Mouse (Mus musculus): Measurements from ENCODE around the gene Mrgprf.
A peak's percentile ranks its signal among the peaks of the same experiment; 100 is the strongest.

Gene Mrgprf

DNA sequence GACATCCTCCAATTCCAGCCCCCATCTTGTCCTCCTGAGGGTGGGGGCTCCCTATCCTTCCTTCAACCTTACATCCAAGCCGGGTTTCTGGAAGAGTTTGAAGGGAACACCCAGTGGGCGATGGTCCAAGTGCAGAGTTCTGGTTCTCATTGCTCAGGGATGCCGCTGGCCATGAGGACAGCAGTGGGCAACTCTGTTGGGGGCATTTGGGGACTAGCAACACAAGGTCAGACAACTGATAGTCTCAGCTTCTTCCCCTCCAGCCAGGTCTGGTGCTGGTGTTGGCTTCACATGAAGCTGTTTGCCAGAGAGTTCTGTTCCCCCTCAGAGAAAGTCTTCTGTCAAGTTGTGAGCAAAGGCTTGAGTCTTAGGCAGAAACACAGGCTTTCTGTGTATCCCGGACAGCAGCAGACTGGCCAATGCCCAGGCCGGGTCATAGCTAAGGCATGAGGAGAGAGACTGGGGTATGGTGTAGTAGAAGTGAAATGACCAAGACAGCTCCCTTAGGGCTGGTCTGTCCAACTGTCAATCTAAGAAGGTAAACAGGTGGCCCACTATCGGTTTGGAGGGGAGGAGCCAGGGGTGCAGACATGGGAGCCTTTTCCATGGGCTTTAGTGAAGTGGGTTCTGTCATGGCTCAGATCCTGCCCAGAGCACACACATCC, 845 bp downstream of the Mrgprf start:
- DNase-seq: peak; percentile 84

DNA sequence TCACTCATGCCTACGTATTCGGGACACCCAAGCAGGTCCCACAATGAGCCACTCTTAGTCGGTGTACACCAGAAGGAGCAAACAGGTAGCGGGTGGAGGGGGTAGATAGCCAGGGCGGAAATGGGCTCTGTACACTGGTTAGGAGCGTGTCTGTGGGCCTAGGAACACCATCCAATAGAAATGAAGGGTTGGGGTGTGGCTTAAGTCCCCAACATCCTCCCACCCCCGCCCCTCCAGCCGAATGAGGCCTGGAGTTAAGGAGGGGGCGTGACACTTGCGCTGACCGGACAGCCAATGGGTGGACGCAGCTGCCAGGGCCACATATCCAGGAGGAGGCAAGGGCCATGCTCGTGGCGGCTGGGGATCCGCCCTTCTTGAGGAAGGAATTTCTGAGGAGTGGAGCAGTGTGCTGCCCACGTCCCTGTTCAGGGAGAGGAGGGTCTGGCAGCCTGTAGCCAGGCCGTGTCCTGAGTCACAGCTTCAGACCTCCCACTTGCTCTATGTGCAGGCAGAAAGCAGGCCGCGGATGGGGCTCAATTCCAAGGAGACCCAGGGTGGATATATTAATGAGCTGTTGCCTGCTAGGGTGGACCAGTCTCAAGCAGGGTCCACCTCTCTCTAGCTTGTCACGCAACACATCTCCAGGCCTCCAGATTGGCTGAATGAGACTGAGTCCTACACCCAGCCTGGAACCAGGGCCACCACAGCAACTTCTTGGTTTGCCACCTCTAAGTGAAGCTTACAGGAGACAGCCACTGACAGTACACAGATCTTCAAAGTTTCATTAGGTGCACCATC, 2.1 kb downstream of the Mrgprf start:
- peak; percentile 93 for DNase-seq

- DNase-seq: no peak
Observed at GRCm38 (mm10) chr7:145304153-145304552, 3.5 kb downstream of the Mrgprf start.

- peak; percentile 53 for DNase-seq
Observed at GRCm38 (mm10) chr7:145307636-145308035, 7.0 kb downstream of the Mrgprf start.

DNA sequence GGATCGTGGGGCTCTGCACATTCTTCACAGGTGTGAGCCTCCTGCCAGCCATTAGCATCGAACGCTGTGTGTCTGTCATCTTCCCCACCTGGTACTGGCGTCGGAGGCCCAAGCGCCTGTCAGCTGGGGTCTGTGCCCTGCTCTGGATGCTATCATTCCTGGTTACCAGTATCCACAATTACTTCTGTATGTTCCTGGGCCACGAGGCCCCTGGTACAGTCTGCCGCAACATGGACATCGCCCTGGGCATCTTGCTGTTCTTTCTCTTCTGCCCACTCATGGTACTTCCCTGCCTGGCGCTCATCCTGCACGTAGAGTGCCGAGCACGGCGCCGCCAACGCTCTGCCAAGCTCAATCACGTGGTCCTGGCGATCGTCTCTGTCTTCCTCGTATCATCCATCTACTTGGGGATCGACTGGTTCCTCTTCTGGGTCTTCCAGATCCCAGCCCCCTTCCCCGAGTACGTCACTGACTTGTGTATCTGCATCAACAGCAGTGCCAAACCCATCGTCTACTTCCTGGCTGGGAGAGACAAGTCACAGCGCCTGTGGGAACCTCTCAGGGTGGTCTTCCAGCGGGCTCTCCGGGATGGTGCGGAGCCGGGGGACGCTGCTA, 7.5 kb downstream of the Mrgprf start:
- DNase-seq: peak; percentile 78

- DNase-seq: peak; percentile 62
Observed at GRCm38 (mm10) chr7:145308866-145309265, 8.2 kb downstream of the Mrgprf start.

DNA sequence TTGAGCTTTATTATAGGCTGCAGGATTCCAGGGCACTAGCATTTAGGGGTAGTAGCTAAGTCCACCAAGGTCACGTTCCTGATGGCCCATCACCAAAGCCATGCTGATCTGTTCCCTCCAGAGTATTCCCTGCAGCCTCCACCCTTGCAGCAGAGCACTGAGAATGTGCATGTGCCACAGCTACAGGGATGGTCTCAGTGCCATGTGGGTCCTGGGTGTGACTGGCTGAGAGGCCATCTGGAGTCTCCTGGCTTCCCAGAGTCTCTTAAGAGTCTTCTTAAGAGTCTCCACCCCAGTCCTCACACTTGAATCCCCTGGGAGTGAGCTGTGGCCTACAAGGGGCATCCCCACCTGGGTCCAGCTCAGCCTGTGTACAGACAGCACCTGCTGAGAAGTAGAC, 9.2 kb downstream of the Mrgprf start:
- peak; percentile 57 for DNase-seq

DNA sequence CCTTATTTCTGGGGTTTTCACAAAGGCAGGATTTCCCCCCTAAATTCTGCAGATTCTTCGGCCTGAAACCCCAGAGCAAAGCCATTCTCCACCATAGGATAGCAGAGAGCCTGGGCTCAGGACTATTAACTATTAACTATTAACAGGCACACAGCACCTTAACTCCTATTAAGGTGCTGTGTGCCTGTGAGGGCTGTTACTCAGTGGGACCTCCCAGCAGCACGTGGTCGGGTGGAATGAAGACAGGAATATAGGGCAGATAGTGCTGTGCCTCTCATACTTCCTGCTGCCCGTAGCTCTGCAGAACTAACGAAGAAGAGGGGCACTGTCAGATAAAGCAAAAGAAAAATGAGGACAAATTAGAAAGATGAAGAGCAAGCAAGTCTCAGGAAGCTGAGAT, 9.9 kb downstream of the Mrgprf start:
- no peak for DNase-seq

- no peak for DNase-seq
Observed at GRCm38 (mm10) chr7:145312137-145312536, 11.5 kb downstream of the Mrgprf start.

- peak; percentile 58 for DNase-seq
Observed at GRCm38 (mm10) chr7:145314785-145315411, 14.3 kb downstream of the Mrgprf start, which contains the start of gene Mrgprd. Mrgprd (plus strand) TSS chr7:145314835.

- DNase-seq: peak; percentile 45
Observed at GRCm38 (mm10) chr7:145317522-145317921, 16.9 kb downstream of the Mrgprf start.

- peak; percentile 89 for DNase-seq
Observed at GRCm38 (mm10) chr7:145319481-145319880, 18.9 kb downstream of the Mrgprf start.

GRCm38 (mm10) chr7:145323607-145324006, 23.0 kb downstream of the Mrgprf start:
- no peak for DNase-seq

DNA sequence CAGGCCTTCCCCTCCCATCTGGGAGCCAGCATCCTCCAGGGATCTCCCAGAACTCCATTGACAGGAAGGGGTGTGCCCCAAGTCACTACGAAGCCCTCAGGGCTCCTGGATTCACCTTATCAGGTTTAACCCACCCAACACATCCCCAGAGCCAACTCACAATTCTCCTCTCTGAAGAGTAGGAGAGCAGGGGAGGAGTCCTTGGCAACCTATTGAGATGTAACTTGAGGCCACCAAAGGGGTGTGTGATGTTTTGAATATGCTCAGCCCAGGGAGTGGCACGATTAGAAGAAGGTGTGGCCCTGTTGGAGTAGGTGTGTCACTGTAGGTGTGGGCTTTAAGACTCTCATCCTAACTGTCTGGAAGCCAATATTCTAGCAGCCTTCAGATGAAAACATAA, 25.1 kb downstream of the Mrgprf start:
- DNase-seq: no peak

GRCm38 (mm10) chr7:145329982-145330381, 29.4 kb downstream of the Mrgprf start:
- DNase-seq: no peak

- peak; percentile 47 for DNase-seq
Observed at GRCm38 (mm10) chr7:145330641-145331040, 30.0 kb downstream of the Mrgprf start.

GRCm38 (mm10) chr7:145332376-145333041, 31.9 kb downstream of the Mrgprf start:
- peak; percentile 82 for DNase-seq

DNA sequence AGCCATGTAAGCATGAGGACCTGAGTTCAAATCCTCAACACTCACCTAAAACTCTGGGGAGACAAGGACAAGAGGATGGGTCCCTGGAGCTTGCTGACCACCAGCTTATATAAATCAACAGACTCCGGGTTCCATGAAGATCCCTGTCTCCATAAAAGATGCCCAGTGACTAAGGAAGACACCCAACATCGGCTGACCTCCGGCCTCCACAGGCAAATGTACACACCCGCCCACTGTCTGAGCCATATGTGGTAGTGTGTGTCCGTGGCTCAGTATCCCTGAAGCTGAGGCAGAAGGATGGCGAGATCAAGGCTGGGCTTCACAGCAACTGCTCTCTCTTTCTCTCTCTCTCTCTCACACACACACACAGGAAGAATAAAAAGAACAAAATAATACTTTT, 33.3 kb downstream of the Mrgprf start:
- peak; percentile 51 for DNase-seq

GRCm38 (mm10) chr7:145334428-145335027, 33.9 kb downstream of the Mrgprf start:
- DNase-seq: peak; percentile 75

- peak; percentile 98 for DNase-seq
Observed at GRCm38 (mm10) chr7:145335199-145335598, 34.6 kb downstream of the Mrgprf start.

DNA sequence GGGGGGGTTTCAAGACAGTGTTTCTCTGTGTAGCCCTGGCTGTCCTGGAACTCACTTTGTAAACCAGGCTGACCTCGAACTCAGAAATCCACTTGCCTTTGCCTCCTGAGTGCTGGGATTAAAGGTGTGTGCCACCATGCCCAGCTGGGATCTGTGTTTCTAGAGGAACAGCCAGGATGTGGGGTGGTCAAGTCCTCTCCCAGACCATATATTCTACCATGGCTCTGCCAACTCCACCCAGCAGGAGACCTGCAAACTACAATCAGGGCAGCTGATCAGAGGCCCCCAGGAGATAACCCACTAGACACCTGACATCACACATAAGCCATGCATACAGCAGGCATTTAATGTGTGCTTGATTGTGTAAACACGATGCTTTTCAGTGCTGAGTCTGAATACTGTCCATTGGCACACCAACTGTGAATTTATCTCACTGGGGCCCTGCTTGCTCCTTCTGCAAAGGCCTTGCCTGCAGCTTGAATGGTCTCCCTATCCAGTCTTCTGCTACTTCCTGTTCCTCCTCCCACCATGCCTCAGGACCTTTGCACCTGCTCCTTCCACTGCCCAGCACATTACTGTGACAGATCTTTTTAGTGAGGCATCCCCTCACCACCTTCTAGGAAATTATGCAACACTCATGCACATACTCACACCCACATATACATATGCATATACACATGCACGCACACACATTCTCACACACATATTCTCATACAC, 35.1 kb downstream of the Mrgprf start:
- peak; percentile 89 for DNase-seq

DNA sequence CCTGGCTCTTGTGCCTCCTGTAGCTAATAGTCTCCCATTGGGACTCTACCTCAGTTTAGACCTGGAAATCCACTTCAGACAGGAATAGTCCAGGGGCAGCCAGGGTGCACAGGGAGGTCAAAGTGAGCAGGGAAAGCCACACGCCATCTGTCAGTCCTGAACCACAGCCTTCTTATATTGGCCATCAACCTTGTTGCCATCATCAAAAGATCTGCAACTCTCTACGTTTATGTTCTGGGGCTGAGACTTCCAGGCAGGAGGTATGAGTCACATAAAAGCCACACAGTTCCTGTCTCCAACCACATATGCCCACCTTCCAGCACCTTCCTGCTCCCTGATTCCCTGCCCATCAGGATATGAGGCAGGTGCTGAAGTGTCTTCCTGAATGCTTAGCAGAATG, 37.3 kb downstream of the Mrgprf start:
- DNase-seq: peak; percentile 68

Data from cerebellum, adult 9-11 months (tissue).